Comparison of ENCODE assay signal across 22 mouse cellular contexts in genomic region chr9:44030646-44031045, GRCm38 (mm10). TPM values are rescaled to one million over a fixed set of nuclear protein-coding genes. Genes with fewer than 3 reads are reported as not detected.
DNase-seq lines count a peak whose midpoint lies in the region; ATAC-seq and TF ChIP-seq lines count a peak whose summit lies in the region.
"Had no signal": no experiment of that assay in that cellular context is flagged by ENCODE, and none has a peak within 500 bp of the region (broad histone marks: within the 10 kb centered on the region; RNA-seq: fewer than 3 reads in every experiment).

No protein-coding gene starts in this region.

- H3K9me3 ChIP-seq in heart, embryonic 13.5 days: no peaks in the 10 kb centered on the region
- H3K9me3 ChIP-seq in kidney, embryonic 14.5 days (ENCODE audit: control insufficient read depth, low read length): no peaks in the 10 kb centered on the region
- H3K9me3 ChIP-seq: embryonic facial prominence, embryonic 13.5 days; forebrain, embryonic 13.5 days; hindbrain, embryonic 13.5 days had no signal

- H3K4me1 ChIP-seq in heart, embryonic 13.5 days: peaks cover 10% of the 10 kb centered on the region; the same call in 1 of the 2 replicates
- H3K4me1 ChIP-seq in embryonic fibroblast, embryonic 13.5 days (ENCODE audit: control insufficient read depth, insufficient read depth, low read length): peaks cover 7% of the 10 kb centered on the region
- 0 out of 2 replicates have a peak, but pooled peaks cover 4% of the 10 kb centered on the region for H3K4me1 ChIP-seq in kidney, embryonic 14.5 days (ENCODE audit: control insufficient read depth, insufficient read depth, low read length)
- H3K4me1 ChIP-seq: hindbrain, embryonic 13.5 days had no signal

- H3K4me2 ChIP-seq in heart, embryonic 13.5 days: no peak overlapping the region
- H3K4me2 ChIP-seq in kidney, embryonic 14.5 days (replicated peaks; ENCODE audit: low read depth, low read length): no peak overlapping the region
- H3K4me2 ChIP-seq: embryonic facial prominence, embryonic 13.5 days; forebrain, embryonic 13.5 days; hindbrain, embryonic 13.5 days had no signal

- no peaks in the 10 kb centered on the region for H3K36me3 ChIP-seq in heart, embryonic 13.5 days
- no peaks in the 10 kb centered on the region for H3K36me3 ChIP-seq in kidney, embryonic 14.5 days (ENCODE audit: control insufficient read depth, insufficient read depth, low read length)
- H3K36me3 ChIP-seq: embryonic facial prominence, embryonic 13.5 days; hindbrain, embryonic 13.5 days had no signal

- no peak for ATAC-seq in heart, embryonic 13.5 days (ENCODE audit: extremely low read depth, insufficient number of reproducible peaks, low FRiP score, low TSS enrichment)
- ATAC-seq in kidney, embryonic 14.5 days (ENCODE audit: low FRiP score, low TSS enrichment): no peak
- ATAC-seq: forebrain, embryonic 13.5 days; forebrain, postnatal 0 days; hindbrain, postnatal 0 days had no signal

- TF ChIP-seq CTCF in gastrocnemius, adult 2 months (IDR thresholded peaks at IDR 0.05): peak; percentile 29; the same call in 1 of the 2 replicates
- peak; percentile 44 for TF ChIP-seq CTCF in layer of hippocampus, adult 2 months (conservative IDR thresholded peaks at IDR 0.05)
- TF ChIP-seq CTCF in embryonic fibroblast, embryonic 13.5 days (IDR thresholded peaks at IDR 0.05; ENCODE audit: borderline replicate concordance, insufficient read depth, low read length): no peak

- WGBS in heart, embryonic 13.5 days: 76% methylated on average over 4 of the region's 4 CpGs
- WGBS in kidney, embryonic 14.5 days: 93% methylated on average over 4 of the region's 4 CpGs

- no peaks in the 10 kb centered on the region; the same call in 1 of the 2 replicates for H3K27me3 ChIP-seq in heart, embryonic 13.5 days (replicated peaks)
- no peaks in the 10 kb centered on the region for H3K27me3 ChIP-seq in kidney, embryonic 14.5 days (ENCODE audit: control insufficient read depth, insufficient read depth, low read length)
- H3K27me3 ChIP-seq: embryonic facial prominence, embryonic 13.5 days; hindbrain, embryonic 13.5 days had no signal

- intact Hi-C loops in gastrocnemius, adult 2 months (cut with DNase I): no loop called here
- intact Hi-C loops in heart, postnatal 14 days (cut with DNase I): no loop called here

- TF ChIP-seq POLR2A in embryonic fibroblast, embryonic 13.5 days (IDR thresholded peaks at IDR 0.05; ENCODE audit: low read depth, low read length): no peak

- no peak overlapping the region for H3K4me3 ChIP-seq in gastrocnemius, adult 2 months
- H3K4me3 ChIP-seq in heart, embryonic 13.5 days: no peak overlapping the region
- H3K4me3 ChIP-seq in layer of hippocampus, adult 2 months: no peak overlapping the region
- no peak overlapping the region for H3K4me3 ChIP-seq in embryonic fibroblast, embryonic 13.5 days (ENCODE audit: insufficient read depth, low read length)
- no peak overlapping the region for H3K4me3 ChIP-seq in kidney, embryonic 14.5 days (ENCODE audit: low read length)
- H3K4me3 ChIP-seq: embryonic facial prominence, embryonic 13.5 days; forebrain, embryonic 13.5 days; hindbrain, embryonic 13.5 days had no signal

- H3K9ac ChIP-seq in heart, embryonic 13.5 days: no peak overlapping the region
- H3K9ac ChIP-seq in kidney, embryonic 14.5 days (ENCODE audit: low read depth, low read length): no peak overlapping the region
- H3K9ac ChIP-seq: embryonic facial prominence, embryonic 13.5 days; forebrain, embryonic 13.5 days; forebrain, postnatal 0 days; hindbrain, embryonic 13.5 days had no signal

- no peak for DNase-seq in gastrocnemius, adult 2 months
- DNase-seq in gastrocnemius, postnatal 25 days: no peak
- DNase-seq in heart, postnatal 14 days: no peak
- DNase-seq in layer of hippocampus, adult 2 months (ENCODE audit: low spot score in 2 of 2): no peak
- DNase-seq in layer of hippocampus, postnatal 36 days: no peak
- DNase-seq: adrenal gland, adult 2 months; adrenal gland, postnatal 25 days; cerebellum, adult 18-20 months; cerebellum, adult 9-11 months; cerebellum, postnatal 36 days; forebrain, postnatal 0 days; gastrocnemius, postnatal 36 days; heart, adult 18-20 months; kidney, adult 11 months had no signal

- H3K27ac ChIP-seq in gastrocnemius, adult 2 months: no peak overlapping the region
- H3K27ac ChIP-seq in heart, embryonic 13.5 days (replicated peaks): 0 out of 2 replicates have a peak overlapping the region, but pooled peaks have one; percentile 41
- H3K27ac ChIP-seq in layer of hippocampus, adult 2 months: no peak overlapping the region
- peak overlapping the region; percentile 68 for H3K27ac ChIP-seq in embryonic fibroblast, embryonic 13.5 days (ENCODE audit: insufficient read depth, low read length)
- no peak overlapping the region for H3K27ac ChIP-seq in kidney, embryonic 14.5 days (ENCODE audit: low read depth, low read length)
- H3K27ac ChIP-seq: embryonic facial prominence, embryonic 13.5 days; forebrain, embryonic 13.5 days; hindbrain, embryonic 13.5 days; hindbrain, postnatal 0 days had no signal

RNA-seq across cellular contexts. Expression of gene Thy1, which starts 12.5 kb away (rescaled TPM):
- total RNA-seq in gastrocnemius, adult 2 months (2021): 1 to 10 TPM; 9.3 to 9.8 TPM
- total RNA-seq in gastrocnemius, postnatal 25 days (2021): 10 to 100 TPM; 14.8 to 20.2 TPM
- polyA plus RNA-seq in heart, embryonic 13.5 days (2015; fragmentation: Nextera tagmentation; extraction: Ambion mirVana): 0.47 and 0.98 TPM in 2 replicates
- 10 to 100 TPM; 27.1 to 57.0 TPM for total RNA-seq in heart, postnatal 14 days (2021)
- total RNA-seq in layer of hippocampus, adult 2 months (2021): 100 to 1,000 TPM; 854 to 892 TPM
- 100 to 1,000 TPM; 786 to 920 TPM for total RNA-seq in layer of hippocampus, postnatal 36 days (2021)
- polyA plus RNA-seq in embryonic fibroblast, embryonic 13.5 days (2011; ENCODE audit: insufficient read length, low read depth, missing spikeins): 930 and 1,281 TPM in 2 replicates
- polyA plus RNA-seq in kidney, embryonic 14.5 days (2014; fragmentation: Nextera tagmentation; extraction: Ambion mirVana): 14.3 and 19.9 TPM in 2 replicates
- polyA plus RNA-seq: C2C12 had no signal

RNA-seq across cellular contexts. Expression of gene Usp2, which starts 36.2 kb away (rescaled TPM):
- total RNA-seq in gastrocnemius, adult 2 months (2021): 100 to 1,000 TPM; 223 to 228 TPM
- 100 to 1,000 TPM; 160 to 313 TPM for total RNA-seq in gastrocnemius, postnatal 25 days (2021)
- polyA plus RNA-seq in heart, embryonic 13.5 days (2015; fragmentation: Nextera tagmentation; extraction: Ambion mirVana): 48.5 and 66.0 TPM in 2 replicates
- total RNA-seq in heart, postnatal 14 days (2021): 100 to 1,000 TPM; 149 to 157 TPM
- 10 to 100 TPM; 79.2 to 82.4 TPM for total RNA-seq in layer of hippocampus, adult 2 months (2021)
- total RNA-seq in layer of hippocampus, postnatal 36 days (2021): 10 to 100 TPM; 66.2 to 74.9 TPM
- 6.5 and 6.6 TPM in 2 replicates for polyA plus RNA-seq in embryonic fibroblast, embryonic 13.5 days (2011; ENCODE audit: insufficient read length, low read depth, missing spikeins)
- polyA plus RNA-seq in kidney, embryonic 14.5 days (2014; fragmentation: Nextera tagmentation; extraction: Ambion mirVana): 25.8 and 29.4 TPM in 2 replicates

Comparison
In these comparisons a context has a peak if more than half of its experiments do, and no peak if none do; other contexts are left out.
1. H3K27ac ChIP-seq: peak in heart, embryonic 13.5 days (single experiment) and embryonic fibroblast, embryonic 13.5 days (single experiment); none in gastrocnemius, adult 2 months (single experiment), layer of hippocampus, adult 2 months (single experiment) and kidney, embryonic 14.5 days (single experiment).
2. RNA of gene Thy1, which starts 12.5 kb away (total RNA-seq): 786 to 920 TPM in layer of hippocampus, postnatal 36 days and 854 to 892 TPM in layer of hippocampus, adult 2 months; 27.1 to 57.0 TPM in heart, postnatal 14 days, 14.8 to 20.2 TPM in gastrocnemius, postnatal 25 days and 9.3 to 9.8 TPM in gastrocnemius, adult 2 months; every median in the first group is over 10 times any median in the second.